Mouse (Mus musculus): Measurements from ENCODE around the gene Prkar2b.
A peak's percentile ranks its signal among the peaks of the same experiment; 100 is the strongest.

Prkar2b gene

DNA sequence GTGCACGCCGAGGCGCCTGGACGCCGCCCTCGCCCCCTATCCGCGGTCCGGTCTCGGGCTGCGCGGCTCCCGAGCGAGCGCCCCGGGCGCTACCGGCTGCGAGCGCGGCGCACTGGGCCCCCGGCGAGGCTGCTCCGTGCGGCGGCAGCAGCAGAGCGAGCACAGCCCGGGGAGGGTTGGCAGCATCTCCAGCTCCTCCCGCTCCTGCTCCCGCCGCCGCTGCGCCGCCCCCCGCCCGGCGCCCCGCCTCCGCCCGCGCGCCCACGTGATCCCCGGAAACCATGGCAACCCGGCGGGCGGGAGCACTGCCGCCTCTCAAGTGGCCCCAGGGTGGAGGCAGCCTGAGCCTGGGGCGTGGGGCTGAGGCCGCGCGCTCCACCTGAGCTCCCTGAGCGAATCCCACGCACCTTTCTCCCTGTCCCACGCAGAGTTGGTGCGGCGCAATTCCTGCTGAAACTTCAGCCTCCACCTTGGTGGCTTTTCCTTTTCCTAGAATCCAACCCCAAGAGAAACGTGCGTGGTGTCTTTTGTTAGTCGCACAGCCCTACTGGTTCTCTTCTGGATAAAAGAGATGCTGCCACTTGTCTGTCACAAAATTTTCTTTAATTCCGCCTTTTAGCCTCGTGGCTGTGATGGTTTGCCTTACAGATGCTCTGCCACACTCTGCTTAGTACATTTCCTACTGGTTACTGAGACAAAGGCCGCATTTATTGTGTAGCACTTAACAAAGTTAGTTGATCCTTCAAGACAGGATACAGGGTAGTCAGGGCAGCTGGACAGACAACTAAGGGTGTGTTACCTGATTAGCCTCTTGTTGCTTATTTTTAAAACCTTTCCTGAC is at the start of gene Prkar2b:
Prkar2b (minus strand) TSS at position 207 of the 841 bp plus-strand sequence.
- DNase-seq (ENCODE audit: low spot score in 2 of 2), result peak; percentile 92 to 93

DNA sequence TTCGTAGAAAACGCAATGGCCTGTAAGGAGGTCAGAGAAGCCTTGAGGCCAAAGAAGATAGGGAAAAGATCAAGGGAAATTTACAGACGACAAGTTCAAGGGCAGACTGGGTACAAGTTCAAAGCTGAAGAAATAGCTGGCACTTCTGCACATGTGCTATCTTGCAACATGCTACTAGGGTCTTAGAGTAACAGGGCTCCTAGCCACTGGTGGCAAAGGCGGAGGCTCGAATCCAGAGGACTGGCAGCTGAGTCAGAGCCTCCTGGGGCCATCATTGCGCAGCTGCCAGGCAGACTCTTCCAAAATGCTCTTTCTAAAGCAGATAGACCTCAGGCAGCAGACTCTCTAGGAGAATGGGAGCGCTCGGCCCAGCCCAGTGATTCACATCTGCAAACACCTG is 48.1 kb upstream of the Prkar2b start:
- no peak for DNase-seq (ENCODE audit: low spot score in 2 of 2)

DNA sequence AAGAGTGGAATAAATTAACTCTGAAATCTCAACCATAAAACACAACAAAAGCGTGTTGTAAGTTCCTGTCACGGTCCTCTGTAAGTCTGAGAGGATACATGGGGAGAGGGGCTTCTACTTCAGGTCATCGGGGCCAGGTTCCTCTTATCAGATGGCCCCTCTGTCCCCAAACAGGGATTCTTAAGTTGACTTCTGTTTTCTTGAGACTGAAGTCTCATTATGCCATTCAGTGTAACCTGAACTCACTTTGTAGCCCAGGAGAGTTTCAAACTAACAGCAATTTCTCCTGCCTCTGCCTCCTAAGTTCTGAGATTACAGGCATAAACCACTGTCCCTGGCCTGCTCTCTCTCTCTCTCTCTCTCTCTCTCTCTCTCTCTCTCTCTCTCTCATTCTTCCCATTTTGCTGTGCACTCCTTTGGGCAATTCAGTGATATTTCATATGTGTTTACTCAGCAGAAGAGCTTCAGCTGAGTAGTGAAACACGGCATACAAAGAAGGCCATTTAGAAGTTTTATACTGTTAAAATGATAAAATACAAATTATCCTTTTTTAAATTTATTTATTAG is 43.9 kb upstream of the Prkar2b start:
- no peak for DNase-seq (ENCODE audit: low spot score in 2 of 2)

DNA sequence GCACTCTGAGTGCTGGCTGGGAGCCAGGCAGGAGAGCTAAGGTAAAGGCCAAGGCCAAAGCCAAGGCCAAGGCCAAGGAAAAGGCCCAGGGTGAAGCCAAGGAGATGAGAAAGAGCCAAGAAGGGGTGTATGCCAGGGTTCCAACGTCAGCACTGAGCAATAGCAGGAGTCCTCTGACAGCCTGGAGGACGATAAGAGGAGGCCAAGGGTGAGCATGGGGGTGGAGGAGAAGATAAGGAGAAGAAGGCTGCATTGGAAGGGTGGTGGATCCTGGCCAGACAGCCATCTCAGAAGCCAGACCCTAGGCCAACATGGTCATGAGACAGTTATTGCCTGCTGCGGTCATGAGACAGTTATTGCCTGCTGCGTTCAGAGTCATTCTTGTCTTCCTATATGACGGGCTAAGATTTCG is 43.4 kb upstream of the Prkar2b start:
- DNase-seq (ENCODE audit: low spot score in 2 of 2), result peak; percentile 53 to 61

DNA sequence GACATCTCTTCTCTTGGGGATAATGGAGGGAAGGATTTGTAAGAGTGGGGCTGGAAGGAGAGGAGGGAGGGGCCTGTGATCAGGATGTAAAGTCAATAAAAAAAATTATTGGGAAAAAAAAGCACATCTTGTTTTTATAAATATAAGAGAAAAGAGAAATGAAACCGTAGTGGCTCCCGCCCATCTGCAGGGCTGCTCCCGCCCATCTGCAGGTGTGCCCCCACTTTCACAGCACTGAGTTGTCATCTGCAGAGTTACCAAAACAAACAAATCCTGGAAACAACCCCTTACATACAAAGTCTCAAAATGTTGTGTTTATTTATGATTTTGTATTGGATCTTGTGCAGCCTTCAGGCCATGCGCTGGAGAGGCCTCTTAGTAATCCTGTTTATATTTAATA is 40.2 kb upstream of the Prkar2b start:
- DNase-seq (ENCODE audit: low spot score in 2 of 2), result no peak

DNA sequence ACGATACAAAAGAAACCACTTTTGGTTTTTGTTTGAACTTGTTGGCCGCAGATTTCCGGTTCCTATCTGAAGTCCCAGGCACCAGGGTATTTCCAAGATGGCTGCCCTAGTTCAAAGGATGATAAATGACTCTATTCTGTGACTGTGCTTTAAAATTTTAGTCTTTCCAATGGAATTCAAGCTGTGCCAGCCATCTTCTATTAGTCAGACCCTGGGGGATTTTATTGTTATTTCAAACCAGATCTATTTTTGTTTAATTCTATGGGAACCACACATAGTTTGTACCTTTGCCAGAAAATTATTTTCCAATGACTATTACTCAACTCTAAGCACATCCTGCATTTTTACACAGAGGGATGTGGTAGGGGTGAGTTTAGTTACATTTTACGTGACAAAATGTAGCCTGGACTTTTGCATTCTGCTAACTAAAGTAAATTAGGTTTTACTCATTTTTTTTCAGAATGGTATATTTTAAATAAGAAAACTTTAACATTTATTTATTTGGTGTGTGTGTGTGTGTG is 38.6 kb upstream of the Prkar2b start:
- DNase-seq (ENCODE audit: low spot score in 2 of 2), result no peak

DNA sequence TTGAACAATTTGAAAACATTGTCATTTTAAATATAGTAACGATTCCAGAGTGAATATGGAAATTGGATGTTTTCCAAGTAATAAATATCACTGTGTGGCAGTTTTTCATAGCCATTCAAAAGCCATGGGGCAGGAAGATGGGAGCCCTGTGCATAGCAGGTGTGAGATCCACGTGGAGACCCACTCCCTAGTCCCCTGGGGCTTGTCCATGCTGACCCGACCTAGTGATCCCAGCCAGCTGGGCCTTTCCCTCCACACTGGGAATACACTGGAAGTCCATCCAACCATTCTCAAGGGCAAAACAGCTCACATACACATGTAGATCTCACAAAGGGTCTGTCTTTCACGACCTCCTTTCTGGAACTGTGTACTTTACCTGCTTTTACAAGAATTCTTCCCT is 37.5 kb upstream of the Prkar2b start:
- no peak for DNase-seq (ENCODE audit: low spot score in 2 of 2)

DNA sequence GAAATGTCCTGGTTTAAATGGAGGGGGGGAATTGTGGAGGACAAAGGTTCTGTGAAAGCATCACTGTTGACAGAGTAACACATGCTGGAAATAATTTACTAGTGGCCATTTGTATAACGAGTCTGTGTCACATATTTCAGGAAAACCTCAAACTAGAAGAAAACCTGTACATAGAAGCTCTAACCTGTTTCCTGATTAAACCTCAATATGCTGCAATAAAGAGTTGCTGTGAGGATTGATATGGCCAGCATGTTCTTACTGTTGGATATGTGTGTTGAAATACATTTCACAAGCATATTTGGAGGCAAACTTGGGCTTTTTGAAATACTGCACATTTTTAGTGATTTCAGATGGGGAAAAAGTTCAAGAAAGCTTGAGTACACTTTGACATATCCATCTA is 36.0 kb upstream of the Prkar2b start:
- no peak for DNase-seq (ENCODE audit: low spot score in 2 of 2)

DNA sequence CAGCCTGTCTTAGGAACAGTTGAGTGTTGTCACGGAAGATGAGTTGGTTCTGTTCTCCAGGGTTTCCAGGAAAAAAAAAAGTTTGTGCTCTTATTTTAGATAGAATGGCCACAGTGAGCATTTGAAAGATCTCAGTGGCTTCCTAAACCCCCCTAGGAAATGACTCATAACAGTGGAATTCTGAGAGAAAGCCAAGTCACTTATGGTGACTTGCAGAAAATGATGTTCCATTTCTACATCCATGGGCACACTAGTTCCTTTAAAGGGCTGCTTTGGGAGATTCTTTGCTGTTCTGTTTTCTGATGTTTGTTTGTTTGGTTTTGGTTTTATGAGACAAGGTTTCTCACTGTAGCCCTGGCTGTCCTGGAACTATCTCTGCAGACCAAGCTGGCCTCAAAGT is 34.1 kb upstream of the Prkar2b start:
- DNase-seq (ENCODE audit: low spot score in 2 of 2), result no peak

DNA sequence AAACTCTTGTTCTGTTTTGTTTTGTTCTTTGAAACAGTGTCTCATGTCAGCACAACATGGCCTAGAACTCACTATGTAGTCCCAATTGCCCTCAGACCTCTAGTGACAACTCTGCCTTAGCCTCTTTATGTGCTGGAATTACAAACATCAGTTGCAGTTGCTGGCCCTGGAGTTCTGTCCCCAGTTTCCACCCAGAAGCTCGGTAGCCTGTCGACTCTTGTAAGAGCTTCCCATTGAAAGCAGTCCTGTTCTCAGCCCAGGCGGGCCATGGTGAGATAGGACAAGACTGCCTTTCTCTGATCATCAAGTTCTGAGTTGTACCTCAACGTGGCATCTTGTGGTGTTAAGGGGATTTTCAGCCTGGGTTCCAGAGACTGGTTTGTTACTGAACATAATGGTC is 31.4 kb upstream of the Prkar2b start:
- DNase-seq (ENCODE audit: low spot score in 2 of 2), result no peak

DNA sequence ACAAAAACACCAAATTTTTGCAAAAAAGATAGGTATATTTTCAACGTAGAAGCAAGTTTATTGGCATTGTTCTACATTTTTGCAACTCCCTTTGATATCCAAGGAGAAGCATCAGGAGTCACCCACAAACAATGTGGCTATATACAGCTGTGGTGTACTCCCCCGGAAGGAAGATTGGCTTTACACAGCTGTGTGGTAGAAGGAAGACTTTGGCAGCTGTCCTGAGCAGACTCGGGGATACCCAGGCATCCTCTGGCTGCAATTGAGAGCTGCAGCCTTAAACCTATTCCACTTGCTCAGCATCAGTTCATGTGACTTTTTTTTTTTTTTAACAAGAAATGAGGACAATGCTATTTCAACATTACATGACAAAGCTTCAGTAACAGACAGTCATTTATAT is 27.5 kb upstream of the Prkar2b start:
- DNase-seq (ENCODE audit: low spot score in 2 of 2), result no peak

DNA sequence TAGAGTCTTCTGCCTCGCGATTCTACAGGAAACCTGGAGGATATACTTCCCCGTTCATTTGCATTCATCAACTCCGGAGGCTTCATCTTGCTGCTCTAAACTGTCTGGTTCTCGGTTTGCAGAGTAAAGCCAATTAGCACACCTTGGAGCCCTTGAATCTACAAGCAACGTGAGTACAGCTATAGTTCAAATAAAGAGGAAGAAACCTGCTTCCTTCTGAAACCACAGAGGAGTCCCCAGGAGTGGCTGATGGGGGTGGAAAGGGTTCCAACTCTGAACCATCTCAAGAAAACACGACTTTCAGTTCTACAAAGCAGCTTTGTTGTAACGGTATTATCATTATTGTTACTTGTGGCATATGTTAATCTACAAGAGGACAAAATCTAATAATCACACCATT is 26.2 kb upstream of the Prkar2b start:
- DNase-seq (ENCODE audit: low spot score in 2 of 2), result no peak

DNA sequence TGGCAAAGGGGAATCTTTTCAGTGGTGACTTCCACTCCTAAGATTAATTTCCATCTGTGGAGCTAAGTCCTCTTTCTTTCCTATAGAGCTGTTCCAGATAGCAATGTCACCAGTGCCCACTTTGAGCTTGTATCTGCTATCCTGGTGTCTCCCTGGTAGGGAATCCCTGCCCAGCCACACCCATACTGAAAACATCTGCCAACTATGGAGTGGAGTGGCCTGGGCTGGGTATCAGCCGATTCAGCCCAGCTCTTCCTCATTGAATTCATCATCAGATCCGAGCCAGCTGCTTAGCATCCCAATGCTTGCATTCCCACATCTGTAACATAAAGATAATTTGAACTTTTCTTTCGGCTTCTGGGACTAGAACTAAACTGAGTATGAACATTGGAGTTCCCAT is 25.8 kb upstream of the Prkar2b start:
- DNase-seq (ENCODE audit: low spot score in 2 of 2), result no peak

DNA sequence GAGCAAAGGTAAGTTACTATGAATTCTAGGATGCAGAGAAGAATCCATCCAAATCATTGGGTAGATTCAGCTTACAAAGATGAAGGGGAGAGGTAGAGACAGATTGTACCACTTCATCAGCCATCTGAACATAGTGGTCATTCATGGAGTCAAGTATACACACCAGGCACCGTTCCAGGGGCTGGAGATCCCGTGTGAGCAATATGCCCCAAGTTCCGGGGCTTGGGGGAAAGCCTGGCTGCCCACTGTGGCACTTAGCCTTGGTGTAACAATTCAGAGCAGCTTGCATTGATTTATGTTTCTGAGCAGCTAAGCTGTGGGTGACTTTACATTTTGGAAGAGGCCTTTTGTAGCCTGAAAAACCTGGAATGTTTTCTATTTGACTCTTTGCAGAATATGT is 24.8 kb upstream of the Prkar2b start:
- DNase-seq (ENCODE audit: low spot score in 2 of 2), result no peak

DNA sequence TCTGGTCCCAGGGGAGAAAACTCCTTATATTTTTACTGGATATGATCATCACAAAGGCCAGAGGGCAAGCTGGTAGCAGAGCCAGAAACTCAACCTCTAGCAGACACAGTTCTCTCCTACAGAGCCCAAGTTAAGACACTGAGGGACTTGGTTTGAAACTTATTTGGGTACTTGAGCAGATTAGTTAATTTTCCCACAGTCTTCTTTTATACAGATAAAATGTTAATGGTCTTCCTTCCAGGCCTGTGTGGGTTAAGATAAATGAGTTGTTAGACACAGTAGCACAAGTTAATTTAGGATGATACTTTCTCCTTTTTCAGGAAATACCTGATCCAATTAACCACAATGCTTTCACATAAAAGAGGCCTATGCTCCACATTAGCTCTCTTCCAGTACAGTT is 24.1 kb upstream of the Prkar2b start:
- DNase-seq (ENCODE audit: low spot score in 2 of 2), result no peak

DNA sequence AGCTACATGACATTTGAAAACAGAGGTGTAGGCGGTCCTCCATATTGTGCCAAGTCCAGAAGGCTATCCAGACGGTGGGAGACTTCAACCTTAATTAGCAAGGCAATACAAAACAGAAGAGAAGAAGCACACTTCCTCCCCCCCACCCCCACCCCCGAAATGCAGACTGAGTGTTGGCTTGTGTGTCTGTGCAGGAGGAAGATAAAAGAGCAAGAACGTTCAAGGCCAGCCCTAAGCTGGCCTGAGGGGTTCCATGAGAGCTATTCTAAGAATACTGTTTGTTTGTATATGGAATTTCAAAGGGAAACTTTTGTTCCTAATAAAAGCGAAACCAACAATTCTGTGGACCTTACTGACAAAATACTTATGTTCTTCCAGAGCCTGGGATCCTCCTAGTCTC is 23.5 kb upstream of the Prkar2b start:
- no peak for DNase-seq (ENCODE audit: low spot score in 2 of 2)

DNA sequence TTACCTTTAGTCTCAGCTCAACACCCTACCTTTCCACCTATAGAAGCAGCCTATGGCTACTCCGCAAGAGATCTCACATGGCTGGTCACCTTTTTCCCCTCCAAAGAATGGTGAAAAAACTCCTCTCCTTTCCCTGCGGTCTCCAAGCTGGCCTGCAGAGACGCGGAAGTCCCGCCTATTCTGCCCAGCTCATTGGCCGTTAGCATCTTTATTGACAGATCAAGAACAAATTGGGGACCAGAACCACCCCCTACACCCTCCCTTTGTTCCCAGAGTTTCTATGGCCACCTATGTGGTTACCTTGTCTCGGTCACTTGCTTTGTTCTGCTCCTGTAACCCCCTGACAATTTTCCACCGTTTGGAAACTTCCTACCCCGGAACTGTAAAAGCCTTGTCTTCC is 19.6 kb upstream of the Prkar2b start:
- DNase-seq (ENCODE audit: low spot score in 2 of 2), result no peak

DNA sequence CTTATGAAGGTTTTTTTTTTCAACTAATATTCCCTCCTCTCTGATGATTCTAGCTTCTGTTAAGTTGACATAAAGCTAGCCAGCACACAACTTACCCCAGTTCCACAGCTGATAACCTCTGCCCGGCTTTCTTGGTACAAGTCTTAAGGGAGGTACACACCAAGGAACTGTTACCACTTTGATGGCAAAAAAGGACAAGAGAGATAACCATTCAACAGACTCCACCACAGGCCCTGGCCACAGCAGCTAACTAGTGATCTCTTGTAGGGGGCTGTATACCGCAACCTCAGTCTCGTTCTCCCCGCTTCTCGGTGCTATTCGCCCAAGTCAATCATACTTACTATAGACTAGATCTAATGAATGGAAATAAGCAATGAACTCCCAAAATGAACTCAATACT is 16.3 kb upstream of the Prkar2b start:
- no peak for DNase-seq (ENCODE audit: low spot score in 2 of 2)

DNA sequence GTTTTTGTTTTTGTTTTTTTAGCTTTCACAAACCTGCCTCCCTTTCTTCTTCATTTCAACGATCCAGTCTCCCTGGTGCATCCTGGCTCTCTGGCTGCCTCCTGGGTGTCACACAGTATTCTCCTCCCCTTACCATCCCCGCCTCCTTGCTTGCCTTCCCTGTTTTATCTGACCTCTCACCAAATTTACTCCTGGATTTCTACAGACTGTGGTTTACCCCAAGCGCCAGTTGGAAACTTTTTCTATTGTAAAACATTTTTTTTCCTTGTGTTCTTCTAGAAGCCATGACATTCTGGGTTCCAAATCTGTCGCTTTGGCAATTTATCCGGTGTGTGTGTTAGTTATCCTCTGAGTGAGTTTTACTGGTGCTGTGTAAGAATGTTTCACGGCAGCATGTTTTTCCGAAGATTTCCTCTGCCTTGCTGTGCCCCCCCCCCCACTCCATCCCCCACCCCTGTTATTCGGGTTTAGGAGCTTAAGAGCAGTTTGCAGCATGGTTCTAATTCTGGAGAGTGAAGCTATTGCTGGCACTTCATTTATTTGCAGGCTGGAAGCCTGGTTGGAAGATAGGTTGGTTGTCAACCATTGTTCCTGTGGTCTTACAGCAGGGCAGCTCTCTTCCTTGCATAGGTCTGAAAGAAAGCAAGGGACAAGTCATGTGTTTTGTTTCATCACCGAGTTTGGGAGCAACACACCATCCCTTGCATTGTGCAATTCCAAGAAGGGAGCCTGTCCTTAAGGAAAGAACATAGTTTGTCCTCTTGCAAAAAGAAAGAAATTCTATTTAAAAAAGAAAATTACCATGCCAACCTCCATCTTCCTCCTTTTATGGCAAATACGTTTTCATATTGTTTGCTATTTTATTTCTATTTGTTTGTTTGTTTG is 15.0 kb upstream of the Prkar2b start:
- no peak for DNase-seq (ENCODE audit: low spot score in 2 of 2)

DNA sequence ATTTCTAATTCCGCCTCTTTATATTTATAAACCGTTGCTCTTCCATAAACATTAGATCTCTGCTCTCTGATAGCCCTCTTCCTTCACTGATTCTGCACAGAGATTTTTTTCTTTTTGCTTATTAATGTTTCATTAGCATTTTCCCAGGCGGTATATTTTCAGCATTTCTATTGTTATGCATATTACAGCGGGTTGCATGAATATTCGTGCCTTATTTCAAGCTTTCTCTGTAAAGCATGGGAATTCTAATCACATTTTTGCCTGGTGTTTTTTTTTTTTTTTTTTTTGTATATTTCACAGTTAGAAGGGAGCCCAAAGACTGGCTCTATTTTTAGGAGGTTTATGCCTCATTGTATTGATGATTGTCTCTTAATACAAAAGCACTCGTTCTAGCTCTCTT is 13.2 kb upstream of the Prkar2b start:
- no peak for DNase-seq (ENCODE audit: low spot score in 2 of 2)

DNA sequence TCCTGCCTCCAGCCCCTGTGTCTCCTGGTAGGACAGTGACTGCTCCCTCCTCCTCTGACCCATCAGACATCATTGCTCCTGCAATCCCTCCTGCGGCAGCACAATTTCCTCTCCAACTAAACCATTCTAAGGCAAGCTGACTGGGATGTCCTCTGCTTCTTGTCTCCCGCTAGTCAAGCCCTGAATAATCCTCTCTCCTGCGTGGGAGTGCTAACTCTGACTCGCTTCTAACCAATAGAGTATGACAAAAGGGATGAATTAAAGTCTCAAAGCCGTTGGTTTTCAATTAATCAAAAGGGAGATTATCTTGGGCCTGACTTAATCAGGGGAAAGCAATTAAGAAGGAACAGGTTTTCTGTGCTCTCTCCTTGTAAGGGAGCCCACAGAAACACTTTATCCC is 4.9 kb upstream of the Prkar2b start:
- DNase-seq (ENCODE audit: low spot score in 2 of 2), result no peak
